Comparison of ENCODE assay signal across 15 mouse cellular contexts in genomic region chr9:29315842-29316241, GRCm38 (mm10).
DNase-seq lines count a peak whose midpoint lies in the region; ATAC-seq and TF ChIP-seq lines count a peak whose summit lies in the region.
"Had no signal": no experiment of that assay in that cellular context is flagged by ENCODE, and none has a peak within 500 bp of the region (broad histone marks: within the 10 kb centered on the region; RNA-seq: fewer than 3 reads in every experiment).

No protein-coding gene starts in this region.

- H3K4me1 ChIP-seq in hindbrain, embryonic 15.5 days (replicated peaks) = peaks cover 55% of the 10 kb centered on the region
- H3K4me1 ChIP-seq in olfactory bulb, adult 2 months (ENCODE audit: control insufficient read depth, insufficient read depth, low read length) = peaks cover 24% of the 10 kb centered on the region

- H3K4me2 ChIP-seq in hindbrain, embryonic 15.5 days = peak overlapping the region; percentile 18; the same call in 1 of the 2 replicates

- no peak for DNase-seq in cerebellum, postnatal 14 days
- no peak for DNase-seq in layer of hippocampus, adult 2 months (ENCODE audit: low spot score in 2 of 2)
- no peak for DNase-seq in layer of hippocampus, adult 8-10 months (ENCODE audit: low spot score in 2 of 2)
- no peak for DNase-seq in natural killer cell, adult 2 months (ENCODE audit: low spot score in 2 of 2)
- no peak for DNase-seq in thymus, postnatal 0 days (ENCODE audit: low spot score)
- DNase-seq: adrenal gland, postnatal 36 days; gastrocnemius, postnatal 25 days; heart, postnatal 14 days; kidney, adult 8-10 months had no signal

- H3K27ac ChIP-seq in layer of hippocampus, adult 2 months = peak overlapping the region; percentile 43
- peak overlapping the region; percentile 68 for H3K27ac ChIP-seq in hindbrain, embryonic 15.5 days (replicated peaks)
- peak overlapping the region; percentile 65 for H3K27ac ChIP-seq in olfactory bulb, adult 2 months (ENCODE audit: insufficient read depth, low read depth, low read length)
- H3K27ac ChIP-seq: liver, embryonic 14.5 days; macrophage; stomach, postnatal 0 days had no signal

- no peak overlapping the region for H3K4me3 ChIP-seq in layer of hippocampus, adult 2 months
- no peak overlapping the region for H3K4me3 ChIP-seq in hindbrain, embryonic 15.5 days
- H3K4me3 ChIP-seq in olfactory bulb, adult 2 months (ENCODE audit: insufficient read depth, low read depth, low read length) = no peak overlapping the region

- no peaks in the 10 kb centered on the region for H3K9me3 ChIP-seq in hindbrain, embryonic 15.5 days

- ATAC-seq in cerebellum, adult (ENCODE audit: insufficient number of reproducible peaks, low FRiP score, low TSS enrichment) = peak; percentile 60; the same call in 1 of the 2 replicates
- ATAC-seq in hindbrain, embryonic 15.5 days (ENCODE audit: low FRiP score, low read depth) = 0 out of 2 replicates have a peak, but pooled peaks have one; percentile 68

- no peaks in the 10 kb centered on the region for H3K27me3 ChIP-seq in hindbrain, embryonic 15.5 days

- 0 out of 2 replicates have a peak overlapping the region, but pooled peaks have one; percentile 14 for H3K9ac ChIP-seq in hindbrain, embryonic 15.5 days
- H3K9ac ChIP-seq: liver, embryonic 14.5 days had no signal

- 21% methylated on average over 8 of the region's 8 CpGs for WGBS in hindbrain, embryonic 15.5 days
- WGBS in olfactory bulb, adult 2 months = 15% methylated on average over 8 of the region's 8 CpGs

- no peaks in the 10 kb centered on the region for H3K36me3 ChIP-seq in hindbrain, embryonic 15.5 days

- no peak for TF ChIP-seq POLR2A in olfactory bulb, adult 2 months (IDR thresholded peaks at IDR 0.05; ENCODE audit: insufficient read depth, low read depth, low read length)

- no peak for TF ChIP-seq CTCF in layer of hippocampus, adult 2 months (conservative IDR thresholded peaks at IDR 0.05)
- TF ChIP-seq CTCF in olfactory bulb, adult 2 months (IDR thresholded peaks at IDR 0.05; ENCODE audit: insufficient read depth, low read depth, low read length) = no peak
